In genomic region chr1:182747081-182747480, GRCm38 (mm10) we compare ENCODE assay signal across 34 mouse cellular contexts. TPM values are rescaled to one million over a fixed set of nuclear protein-coding genes. Genes with fewer than 3 reads are reported as not detected.
"Had no signal": no experiment of that assay in that cellular context is flagged by ENCODE, and none has a peak within 500 bp of the region (broad histone marks: within the 10 kb centered on the region; RNA-seq: fewer than 3 reads in every experiment).

No protein-coding gene starts in this region.

- ATAC-seq: hindbrain, postnatal 0 days; intestine, embryonic 16.5 days had no signal

- H3K27me3 ChIP-seq: hindbrain, embryonic 13.5 days; hindbrain, embryonic 15.5 days; kidney, embryonic 15.5 days; limb, embryonic 12.5 days had no signal

- H3K27ac ChIP-seq: hindbrain, embryonic 13.5 days; hindbrain, embryonic 15.5 days; hindbrain, postnatal 0 days; kidney, embryonic 15.5 days; kidney, postnatal 0 days; limb, embryonic 12.5 days had no signal

- H3K36me3 ChIP-seq: heart, embryonic 12.5 days; hindbrain, embryonic 13.5 days; hindbrain, embryonic 15.5 days; kidney, embryonic 15.5 days; limb, embryonic 12.5 days had no signal

- H3K4me3 ChIP-seq: heart, embryonic 12.5 days; hindbrain, embryonic 13.5 days; hindbrain, embryonic 15.5 days; kidney, embryonic 15.5 days; limb, embryonic 12.5 days had no signal

- DNase-seq: gastrocnemius, postnatal 14 days; gastrocnemius, postnatal 36 days; heart, adult 18-20 months; heart, postnatal 10 days; heart, postnatal 36 days; kidney, adult 11 months; kidney, adult 2 months; kidney, adult 9 months; kidney, postnatal 14 days; kidney, postnatal 36 days; layer of hippocampus, adult 9-11 months; layer of hippocampus, postnatal 36 days; left cerebral cortex, postnatal 4 days; liver had no signal

- H3K4me1 ChIP-seq: heart, embryonic 12.5 days; hindbrain, embryonic 13.5 days; hindbrain, embryonic 15.5 days; kidney, embryonic 15.5 days; limb, embryonic 12.5 days had no signal

- H3K9me3 ChIP-seq: heart, embryonic 12.5 days; hindbrain, embryonic 13.5 days; hindbrain, embryonic 15.5 days; kidney, embryonic 15.5 days; limb, embryonic 12.5 days had no signal

RNA-seq across cellular contexts. Expression of gene Ccdc185, which starts 1.9 kb away (rescaled TPM):
- total RNA-seq: gastrocnemius, adult 8-10 months; gastrocnemius, postnatal 14 days; gastrocnemius, postnatal 36 days; heart, adult 18-20 months; heart, postnatal 10 days; heart, postnatal 36 days; hematopoietic stem cell, adult 5-6 weeks; hindbrain, postnatal 0 days; left cerebral cortex, postnatal 10 days; left cerebral cortex, postnatal 25 days; left cerebral cortex, postnatal 4 days had no signal
- polyA plus RNA-seq: frontal cortex, adult 2 months; heart, embryonic 12.5 days; heart, embryonic 14.5 days; heart, embryonic 16.5 days; hindbrain, embryonic 11.5 days; hindbrain, embryonic 13.5 days; hindbrain, embryonic 15.5 days; hindbrain, postnatal 0 days; intestine, embryonic 14.5 days; kidney, embryonic 15.5 days; kidney, postnatal 0 days; large intestine, adult 2 months; limb, embryonic 12.5 days; limb, embryonic 14.5 days; liver, embryonic 11.5 days had no signal
